Comparison of ENCODE assay signal across 12 mouse cellular contexts in genomic region chr7:93038472-93038828, GRCm38 (mm10). TPM values are rescaled to one million over a fixed set of nuclear protein-coding genes. Genes with fewer than 3 reads are reported as not detected.
DNase-seq lines count a peak whose midpoint lies in the region; ATAC-seq and TF ChIP-seq lines count a peak whose summit lies in the region.
"Had no signal": no experiment of that assay in that cellular context is flagged by ENCODE, and none has a peak within 500 bp of the region (broad histone marks: within the 10 kb centered on the region; RNA-seq: fewer than 3 reads in every experiment).

No protein-coding gene starts in this region.

- 31% methylated on average over 1 of the region's 1 CpGs for WGBS in forebrain, embryonic 11.5 days
- 29% methylated on average over 1 of the region's 1 CpGs for WGBS in forebrain, postnatal 0 days
- 17% methylated on average over 1 of the region's 1 CpGs for WGBS in hindbrain, embryonic 12.5 days
- WGBS in neural tube, embryonic 13.5 days, result 13% methylated on average over 1 of the region's 1 CpGs

- ATAC-seq in forebrain, embryonic 11.5 days (replicated peaks; ENCODE audit: low FRiP score), result 0 out of 2 replicates have a peak, but pooled peaks have one; percentile 30
- no peak for ATAC-seq in forebrain, postnatal 0 days
- ATAC-seq in hindbrain, embryonic 12.5 days (ENCODE audit: low FRiP score), result peak; percentile 64
- peak; percentile 75 for ATAC-seq in neural tube, embryonic 13.5 days (ENCODE audit: low read depth)

- no peak for TF ChIP-seq CTCF in forebrain, postnatal 0 days (IDR thresholded peaks at IDR 0.05; ENCODE audit: low read depth)

- H3K27me3 ChIP-seq in forebrain, embryonic 11.5 days (ENCODE audit: control insufficient read depth, insufficient read depth, low read length), result no peaks in the 10 kb centered on the region
- no peaks in the 10 kb centered on the region for H3K27me3 ChIP-seq in forebrain, postnatal 0 days (ENCODE audit: insufficient read depth, low read length)
- H3K27me3 ChIP-seq in hindbrain, embryonic 12.5 days, result no peaks in the 10 kb centered on the region
- no peaks in the 10 kb centered on the region for H3K27me3 ChIP-seq in neural tube, embryonic 13.5 days
- H3K27me3 ChIP-seq: embryonic facial prominence, embryonic 12.5 days had no signal

- H3K4me1 ChIP-seq in forebrain, embryonic 11.5 days (replicated peaks; ENCODE audit: control insufficient read depth, insufficient read depth, low read length), result no peaks in the 10 kb centered on the region; the same call in 1 of the 2 replicates
- no peaks in the 10 kb centered on the region for H3K4me1 ChIP-seq in forebrain, postnatal 0 days (ENCODE audit: insufficient read depth)
- peaks cover 11% of the 10 kb centered on the region; the same call in 1 of the 2 replicates for H3K4me1 ChIP-seq in hindbrain, embryonic 12.5 days
- H3K4me1 ChIP-seq in neural tube, embryonic 13.5 days (replicated peaks), result peaks cover 10% of the 10 kb centered on the region; the same call in 1 of the 2 replicates
- H3K4me1 ChIP-seq: embryonic facial prominence, embryonic 12.5 days had no signal

- H3K9ac ChIP-seq in forebrain, embryonic 11.5 days (ENCODE audit: low read length), result no peak overlapping the region
- H3K9ac ChIP-seq in forebrain, postnatal 0 days, result no peak overlapping the region
- H3K9ac ChIP-seq in hindbrain, embryonic 12.5 days, result no peak overlapping the region
- H3K9ac ChIP-seq in neural tube, embryonic 13.5 days, result no peak overlapping the region
- H3K9ac ChIP-seq: embryonic facial prominence, embryonic 12.5 days; liver, embryonic 14.5 days had no signal

- H3K9me3 ChIP-seq in forebrain, embryonic 11.5 days (ENCODE audit: control insufficient read depth, low read length), result no peaks in the 10 kb centered on the region
- no peaks in the 10 kb centered on the region for H3K9me3 ChIP-seq in forebrain, postnatal 0 days (ENCODE audit: low read length)
- H3K9me3 ChIP-seq in hindbrain, embryonic 12.5 days (replicated peaks), result no peaks in the 10 kb centered on the region
- H3K9me3 ChIP-seq in neural tube, embryonic 13.5 days, result no peaks in the 10 kb centered on the region
- H3K9me3 ChIP-seq: embryonic facial prominence, embryonic 12.5 days had no signal

- no peak overlapping the region for H3K4me2 ChIP-seq in forebrain, embryonic 11.5 days (ENCODE audit: low read depth, low read length, severe bottlenecking)
- H3K4me2 ChIP-seq in forebrain, postnatal 0 days (ENCODE audit: low read depth), result no peak overlapping the region
- H3K4me2 ChIP-seq in hindbrain, embryonic 12.5 days (replicated peaks), result no peak overlapping the region
- no peak overlapping the region for H3K4me2 ChIP-seq in neural tube, embryonic 13.5 days
- H3K4me2 ChIP-seq: embryonic facial prominence, embryonic 12.5 days had no signal

- H3K36me3 ChIP-seq in forebrain, embryonic 11.5 days (ENCODE audit: control insufficient read depth, insufficient read depth, low read length), result no peaks in the 10 kb centered on the region
- H3K36me3 ChIP-seq in forebrain, postnatal 0 days (ENCODE audit: insufficient read depth), result no peaks in the 10 kb centered on the region
- H3K36me3 ChIP-seq in hindbrain, embryonic 12.5 days, result no peaks in the 10 kb centered on the region
- H3K36me3 ChIP-seq in neural tube, embryonic 13.5 days, result no peaks in the 10 kb centered on the region
- H3K36me3 ChIP-seq: embryonic facial prominence, embryonic 12.5 days had no signal

- no peak overlapping the region for H3K27ac ChIP-seq in forebrain, embryonic 11.5 days (ENCODE audit: low read depth, low read length)
- H3K27ac ChIP-seq in forebrain, postnatal 0 days (ENCODE audit: low read depth, low read length), result no peak overlapping the region
- H3K27ac ChIP-seq in hindbrain, embryonic 12.5 days, result peak overlapping the region; percentile 52
- H3K27ac ChIP-seq in neural tube, embryonic 13.5 days (replicated peaks), result peak overlapping the region; percentile 77; the same call in 1 of the 2 replicates
- H3K27ac ChIP-seq: embryonic facial prominence, embryonic 12.5 days; liver, embryonic 14.5 days had no signal

- H3K4me3 ChIP-seq in forebrain, embryonic 11.5 days (ENCODE audit: low read depth, low read length), result no peak overlapping the region
- H3K4me3 ChIP-seq in forebrain, postnatal 0 days (ENCODE audit: low read depth, low read length), result no peak overlapping the region
- H3K4me3 ChIP-seq in hindbrain, embryonic 12.5 days, result no peak overlapping the region
- H3K4me3 ChIP-seq in neural tube, embryonic 13.5 days, result no peak overlapping the region
- H3K4me3 ChIP-seq: embryonic facial prominence, embryonic 12.5 days had no signal

- DNase-seq in forebrain, embryonic 11.5 days (ENCODE audit: low spot score), result no peak
- DNase-seq in forebrain, postnatal 0 days, result no peak
- DNase-seq in retina, postnatal 1 day, result peak; percentile 20
- DNase-seq in retina, embryonic 14.5 days (ENCODE audit: low spot score), result no peak
- no peak for DNase-seq in spleen, postnatal 36 days (ENCODE audit: low spot score in 2 of 2)
- DNase-seq in gastrocnemius, postnatal 4 days (ENCODE audit: low spot score in 2 of 2), result no peak
- DNase-seq: kidney, postnatal 25 days had no signal

RNA-seq across cellular contexts. Expression of gene Fam181b, which starts 41.2 kb away (rescaled TPM):
- 49.5 and 51.4 TPM in 2 replicates for polyA plus RNA-seq in forebrain, embryonic 11.5 days (2014; fragmentation: Nextera tagmentation; extraction: Ambion mirVana)
- 40.0 and 42.6 TPM in 2 replicates for total RNA-seq in forebrain, postnatal 0 days (2014; rRNA removed)
- polyA plus RNA-seq in forebrain, postnatal 0 days (2015; fragmentation: Nextera tagmentation; extraction: Ambion mirVana), result 37.2 and 37.5 TPM in 2 replicates
- polyA plus RNA-seq in hindbrain, embryonic 12.5 days (2016; fragmentation: Nextera tagmentation; extraction: Ambion mirVana), result 44.6 and 46.6 TPM in 2 replicates
- 65.6 and 67.4 TPM in 2 replicates for polyA plus RNA-seq in neural tube, embryonic 13.5 days (2015; fragmentation: Nextera tagmentation; extraction: Ambion mirVana)
- 1 to 10 TPM; 3.9 to 4.4 TPM for total RNA-seq in gastrocnemius, postnatal 4 days (2021)
- total RNA-seq: megakaryocyte-erythroid progenitor cell, adult 5-6 weeks had no signal

Comparison
In these comparisons a context has a peak if more than half of its experiments do, and no peak if none do; other contexts are left out.
1. H3K27ac ChIP-seq: peak in hindbrain, embryonic 12.5 days (single experiment) and neural tube, embryonic 13.5 days (single experiment); none in forebrain, embryonic 11.5 days (single experiment) and forebrain, postnatal 0 days (single experiment).